Mouse (Mus musculus): ENCODE data around the gene Gm595. TPM values are rescaled to one million over a fixed set of nuclear protein-coding genes. Genes with fewer than 3 reads are reported as not detected.

Gm595 gene
- 0.20 TPM for polyA plus RNA-seq (2014; fragmentation: Illumina TruSeq; extraction: RNeasy Lipid Tissue Mini Kit (QIAGEN cat#74804))

GRCm38 (mm10) chrX:48877613-48878012, at the start of gene Gm595:
Gene Gm595, minus strand, starts transcription at chrX:48877713.

Other genes with a start within 250 kb of the Gm595 start
- gene Gpr119, start 203.2 kb downstream of the Gm595 start, polyA plus RNA-seq (2014; fragmentation: Illumina TruSeq; extraction: RNeasy Lipid Tissue Mini Kit (QIAGEN cat#74804)): not detected
- 11.8 TPM for gene Rbmx2, start 182.7 kb downstream of the Gm595 start, polyA plus RNA-seq (2014; fragmentation: Illumina TruSeq; extraction: RNeasy Lipid Tissue Mini Kit (QIAGEN cat#74804))